Mouse (Mus musculus): ENCODE measurements around the gene Eif5a. TPM values are rescaled to one million over a fixed set of nuclear protein-coding genes. Genes with fewer than 3 reads are reported as not detected.
"Not testable (repeated sequence)": the region's sequence is repeated elsewhere in the genome, so short reads cannot be mapped to it uniquely, and the experiment has no call there.

The Eif5a gene
- polyA plus RNA-seq, 1 experiment = 2,079 TPM

GRCm38 (mm10) chr11:69961841-69962240 lies 40.1 kb upstream of the Eif5a start:
- Histone ChIP-seq H3K27me3 (replicated peaks) (peaks cover 63% of the 10 kb centered on the region), H3K4me3 (replicated peaks) (no peak overlapping the region), H3K9me3 (no peaks in the 10 kb centered on the region), H3K4me1 (peaks cover 41% of the 10 kb centered on the region), H3K36me3 (replicated peaks; ENCODE audit: low read length) (no peaks in the 10 kb centered on the region)
- TF ChIP-seq FLI1 (IDR thresholded peaks at IDR 0.05; ENCODE audit: low read length) (no peak), GATA1 (IDR thresholded peaks at IDR 0.05; ENCODE audit: borderline replicate concordance, low read length) (no peak)

- TF ChIP-seq GATA1 (IDR thresholded peaks at IDR 0.05; ENCODE audit: borderline replicate concordance, low read length) = no peak
- TF ChIP-seq FLI1 (IDR thresholded peaks at IDR 0.05; ENCODE audit: low read length) = no peak
- no peaks in the 10 kb centered on the region for H3K9me3 ChIP-seq
- H3K4me3 ChIP-seq (replicated peaks) = no peak overlapping the region
- H3K36me3 ChIP-seq (replicated peaks; ENCODE audit: low read length) = no peaks in the 10 kb centered on the region
- peaks cover 29% of the 10 kb centered on the region for H3K4me1 ChIP-seq
- H3K27me3 ChIP-seq (replicated peaks) = peaks cover 58% of the 10 kb centered on the region
Observed at GRCm38 (mm10) chr11:69960616-69961015, 38.9 kb upstream of the Eif5a start.

- TF ChIP-seq GATA1 (IDR thresholded peaks at IDR 0.05; ENCODE audit: borderline replicate concordance, low read length) = no peak
- Histone ChIP-seq H3K27me3 (replicated peaks) (peaks cover 47% of the 10 kb centered on the region), H3K4me3 (replicated peaks) (no peak overlapping the region)
Observed at GRCm38 (mm10) chr11:69956218-69956617, 34.5 kb upstream of the Eif5a start.

GRCm38 (mm10) chr11:69955618-69956017 lies 33.9 kb upstream of the Eif5a start:
- not testable (repeated sequence) for H3K36me3 ChIP-seq (replicated peaks; ENCODE audit: low read length); H3K4me3 ChIP-seq (replicated peaks); H3K9me3 ChIP-seq
- H3K4me1 ChIP-seq = peaks cover 16% of the 10 kb centered on the region
- peaks cover 47% of the 10 kb centered on the region for H3K27me3 ChIP-seq (replicated peaks)

More at GRCm38 (mm10) chr11:69956218-69956617, 34.5 kb upstream of the Eif5a start:
- Histone ChIP-seq H3K4me1 (peaks cover 17% of the 10 kb centered on the region), H3K9me3 (no peaks in the 10 kb centered on the region), H3K36me3 (replicated peaks; ENCODE audit: low read length) (no peaks in the 10 kb centered on the region)

- no peaks in the 10 kb centered on the region for H3K9me3 ChIP-seq
- no peak overlapping the region for H3K4me3 ChIP-seq (replicated peaks)
- no peaks in the 10 kb centered on the region for H3K36me3 ChIP-seq (replicated peaks; ENCODE audit: low read length)
- H3K4me1 ChIP-seq = peaks cover 23% of the 10 kb centered on the region
- peaks cover 49% of the 10 kb centered on the region for H3K27me3 ChIP-seq (replicated peaks)
- TF ChIP-seq GATA1 (IDR thresholded peaks at IDR 0.05; ENCODE audit: borderline replicate concordance, low read length) = no peak
- no peak for TF ChIP-seq FLI1 (IDR thresholded peaks at IDR 0.05; ENCODE audit: low read length)
Observed at GRCm38 (mm10) chr11:69953267-69953915, 31.6 kb upstream of the Eif5a start.

GRCm38 (mm10) chr11:69952274-69952673 lies 30.5 kb upstream of the Eif5a start:
- H3K36me3 ChIP-seq (replicated peaks; ENCODE audit: low read length) = no peaks in the 10 kb centered on the region
- H3K4me3 ChIP-seq (replicated peaks) = no peak overlapping the region
- TF ChIP-seq FLI1 (IDR thresholded peaks at IDR 0.05; ENCODE audit: low read length) (no peak), GATA1 (IDR thresholded peaks at IDR 0.05; ENCODE audit: borderline replicate concordance, low read length) (no peak)
- peaks cover 60% of the 10 kb centered on the region for H3K27me3 ChIP-seq (replicated peaks)
- H3K4me1 ChIP-seq = peaks cover 34% of the 10 kb centered on the region
- no peaks in the 10 kb centered on the region for H3K9me3 ChIP-seq

GRCm38 (mm10) chr11:69950807-69951459 lies 29.2 kb upstream of the Eif5a start:
- Histone ChIP-seq H3K9me3 (no peaks in the 10 kb centered on the region), H3K27me3 (replicated peaks) (peaks cover 69% of the 10 kb centered on the region), H3K36me3 (replicated peaks; ENCODE audit: low read length) (no peaks in the 10 kb centered on the region), H3K4me1 (peaks cover 34% of the 10 kb centered on the region), H3K4me3 (replicated peaks) (no peak overlapping the region)
- TF ChIP-seq GATA1 (IDR thresholded peaks at IDR 0.05; ENCODE audit: borderline replicate concordance, low read length) (no peak), FLI1 (IDR thresholded peaks at IDR 0.05; ENCODE audit: low read length) (no peak)

- TF ChIP-seq GATA1 (IDR thresholded peaks at IDR 0.05; ENCODE audit: borderline replicate concordance, low read length) (no peak), FLI1 (IDR thresholded peaks at IDR 0.05; ENCODE audit: low read length) (no peak)
- H3K4me1 ChIP-seq = peaks cover 34% of the 10 kb centered on the region
- no peaks in the 10 kb centered on the region for H3K36me3 ChIP-seq (replicated peaks; ENCODE audit: low read length)
- peak overlapping the region; percentile 90 for H3K4me3 ChIP-seq (replicated peaks)
- H3K9me3 ChIP-seq = no peaks in the 10 kb centered on the region
- H3K27me3 ChIP-seq (replicated peaks) = peaks cover 81% of the 10 kb centered on the region
Observed at GRCm38 (mm10) chr11:69948763-69949150, 27.0 kb upstream of the Eif5a start.

- Histone ChIP-seq H3K36me3 (replicated peaks; ENCODE audit: low read length) (no peaks in the 10 kb centered on the region), H3K27me3 (replicated peaks) (peaks cover 82% of the 10 kb centered on the region), H3K9me3 (no peaks in the 10 kb centered on the region), H3K4me1 (peaks cover 30% of the 10 kb centered on the region), H3K4me3 (replicated peaks) (peak within 1 kb of the TSS; percentile 90)
- no peak for TF ChIP-seq GATA1 (IDR thresholded peaks at IDR 0.05; ENCODE audit: borderline replicate concordance, low read length)
- TF ChIP-seq FLI1 (IDR thresholded peaks at IDR 0.05; ENCODE audit: low read length) = no peak
Observed at GRCm38 (mm10) chr11:69948066-69948762, 26.5 kb upstream of the Eif5a start, which contains the start of gene Slc2a4. TSS of gene Slc2a4 (minus strand) at chr11:69948188.

Data from megakaryocyte, embryonic 14.5 days (primary cell).